Mouse (Mus musculus) heart, adult 11 months (tissue): ENCODE data around the gene Sesn1.
"Not testable (repeated sequence)": the region's sequence is repeated elsewhere in the genome, so short reads cannot be mapped to it uniquely, and the experiment has no call there.

Experiments
- DNase-seq: peaks from one replicate; pipeline ENCODE4 v3.0.0; 2022

The Sesn1 gene

GRCm38 (mm10) chr10:41809771-41810563 lies at the start of gene Sesn1, which contains the start of gene Cep57l1:
TSS of gene Sesn1 (plus strand) at chr10:41809935.
TSS of gene Cep57l1 (minus strand) at chr10:41809871.
- DNase-seq, result peak; percentile 99

DNA sequence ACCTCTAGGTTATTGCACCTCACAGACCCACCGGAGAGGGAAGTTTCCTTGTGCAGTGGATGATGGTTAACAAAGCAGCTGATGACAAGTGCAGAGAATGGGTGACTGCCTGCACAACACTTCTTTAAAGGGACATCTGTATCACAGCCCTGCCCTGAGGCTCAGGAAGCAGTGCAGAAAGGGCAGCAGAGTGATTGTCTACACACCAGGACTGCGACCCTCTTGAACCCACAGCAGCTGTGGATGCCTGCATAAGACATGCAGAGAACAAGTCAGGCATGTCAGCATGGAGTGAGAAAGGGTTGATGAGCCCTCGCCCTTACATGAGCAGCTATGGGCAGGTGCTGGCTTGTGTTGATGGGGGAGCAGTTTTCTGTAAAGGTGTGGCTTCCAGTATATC lies 48.9 kb upstream of the Sesn1 start:
- DNase-seq, result peak; percentile 42

DNA sequence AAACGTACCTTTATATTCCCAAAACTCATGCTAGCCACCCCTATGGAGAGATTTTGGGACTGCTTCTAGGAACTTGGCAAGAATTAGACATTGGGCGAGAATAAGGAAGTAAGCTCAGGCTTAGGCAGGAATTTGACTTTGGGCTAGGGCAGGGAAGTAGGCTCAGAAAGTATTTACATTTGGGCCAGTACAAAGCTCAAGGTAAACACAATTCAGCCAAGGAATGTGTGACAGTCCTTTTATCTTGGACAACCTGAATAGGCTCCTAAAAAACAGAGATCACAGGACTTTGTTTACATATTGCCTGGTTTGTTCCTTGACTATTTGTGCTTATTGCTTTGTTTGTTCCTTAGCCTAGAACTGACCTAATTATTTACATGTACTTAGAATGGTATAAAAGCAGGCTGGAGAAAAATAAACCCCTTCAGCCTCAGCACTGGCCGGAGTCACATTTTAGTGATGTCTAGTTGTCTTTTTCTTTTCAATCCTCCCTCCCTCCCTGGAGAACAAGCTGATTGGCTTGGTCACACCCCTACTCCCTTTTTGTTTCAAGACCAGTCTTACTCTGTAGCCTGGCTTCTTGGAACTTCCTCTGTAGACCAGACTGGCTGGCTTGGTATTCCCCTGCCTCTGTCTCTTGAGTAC lies 45.9 kb upstream of the Sesn1 start:
- DNase-seq, result peak; percentile 34

- peak; percentile 72 for DNase-seq
Observed at GRCm38 (mm10) chr10:41765586-41765985, 44.1 kb upstream of the Sesn1 start.

DNA sequence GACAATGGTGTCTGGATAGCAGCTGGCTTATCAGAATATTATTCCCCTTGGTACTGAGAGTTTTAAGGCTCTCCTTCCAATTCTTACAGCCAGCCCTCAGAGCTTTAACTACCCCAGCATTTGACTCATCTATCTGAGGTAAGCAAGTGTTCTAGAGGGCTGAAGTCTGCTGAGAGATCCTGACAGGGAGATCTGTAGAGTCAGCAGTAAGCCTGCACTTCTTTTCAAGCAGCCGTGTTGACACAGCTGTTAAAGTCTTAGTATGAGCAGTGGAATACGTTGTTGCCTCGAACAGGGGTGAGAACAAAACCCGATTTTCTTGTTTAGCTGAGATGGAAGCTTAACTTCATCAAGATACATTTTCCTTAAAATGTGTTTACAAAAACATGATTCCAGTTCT lies 43.5 kb upstream of the Sesn1 start:
- peak; percentile 2 for DNase-seq

DNA sequence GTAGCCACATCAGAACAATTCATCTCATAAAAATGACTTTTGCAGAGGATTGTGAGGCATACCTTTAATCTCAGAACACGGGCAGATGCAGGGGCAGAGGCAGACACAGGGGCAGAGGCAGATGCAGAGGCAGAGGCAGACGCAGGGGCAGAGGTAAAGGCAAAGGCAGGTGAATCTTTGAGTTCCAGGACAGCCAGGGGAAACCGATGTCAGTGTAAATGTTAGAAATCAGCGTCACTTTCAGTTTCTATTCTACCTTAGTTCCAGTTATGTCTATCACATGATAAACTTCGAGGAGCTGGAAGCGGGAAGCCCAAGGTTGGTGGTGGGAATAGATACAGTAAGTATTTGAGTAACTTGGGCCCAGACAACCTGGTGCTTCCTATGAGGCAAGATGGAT lies 42.5 kb upstream of the Sesn1 start:
- peak; percentile 68 for DNase-seq

- peak; percentile 42 for DNase-seq
Observed at GRCm38 (mm10) chr10:41792375-41792774, 17.4 kb upstream of the Sesn1 start.

DNA sequence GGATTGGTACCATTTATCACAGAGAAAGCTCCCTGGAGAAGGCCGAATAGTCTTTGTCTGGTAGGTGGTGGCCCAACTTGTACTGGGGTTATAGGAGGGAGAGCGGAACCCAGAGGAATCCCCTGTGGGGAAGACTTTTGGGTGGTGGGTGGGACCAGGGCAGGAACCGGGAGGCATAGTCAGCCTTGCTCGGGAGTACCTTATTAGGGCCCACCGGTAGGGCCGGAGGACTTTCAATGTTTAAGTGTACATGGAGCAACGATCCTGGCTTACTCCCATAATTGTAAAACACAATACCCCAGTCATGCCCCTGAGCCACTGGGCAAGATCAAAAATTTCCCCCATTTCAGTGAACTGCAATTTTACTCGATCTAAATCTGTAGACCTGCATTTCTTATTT lies 12.5 kb upstream of the Sesn1 start:
- peak; percentile 65 for DNase-seq

- no peak for DNase-seq
Observed at GRCm38 (mm10) chr10:41803467-41803866, 6.3 kb upstream of the Sesn1 start.

- DNase-seq, result peak; percentile 34
Observed at GRCm38 (mm10) chr10:41804711-41805110, 5.0 kb upstream of the Sesn1 start.

DNA sequence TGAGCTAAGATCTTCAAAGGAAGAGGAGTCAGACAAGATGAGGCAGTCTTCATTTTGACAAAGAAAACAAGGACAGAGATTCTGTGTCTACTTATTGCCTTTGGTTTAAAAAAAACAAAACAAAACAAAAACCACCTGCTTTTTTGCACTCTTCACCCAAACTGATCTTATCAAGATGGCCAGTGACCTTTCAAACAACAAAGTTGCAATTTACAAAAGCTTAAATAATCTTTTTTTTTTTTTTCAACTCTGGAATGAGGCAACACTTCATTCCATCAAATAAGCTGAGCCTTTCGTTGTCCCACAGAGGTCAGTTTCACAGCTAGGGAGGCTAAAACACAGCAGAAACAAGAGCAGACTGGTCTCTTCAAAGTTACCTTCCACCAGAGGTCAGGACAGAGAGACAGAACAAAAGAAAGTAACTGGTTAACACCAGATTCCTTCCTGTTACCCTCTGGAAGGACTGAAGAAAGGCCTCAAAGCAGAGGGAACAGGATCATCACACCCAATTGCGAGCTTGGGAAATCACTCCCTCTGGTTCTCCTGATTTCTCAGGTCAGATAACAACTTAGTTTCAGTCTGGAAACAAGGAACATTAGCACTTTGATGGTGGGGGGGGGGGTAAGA lies 3.9 kb upstream of the Sesn1 start:
- DNase-seq, result peak; percentile 54

DNA sequence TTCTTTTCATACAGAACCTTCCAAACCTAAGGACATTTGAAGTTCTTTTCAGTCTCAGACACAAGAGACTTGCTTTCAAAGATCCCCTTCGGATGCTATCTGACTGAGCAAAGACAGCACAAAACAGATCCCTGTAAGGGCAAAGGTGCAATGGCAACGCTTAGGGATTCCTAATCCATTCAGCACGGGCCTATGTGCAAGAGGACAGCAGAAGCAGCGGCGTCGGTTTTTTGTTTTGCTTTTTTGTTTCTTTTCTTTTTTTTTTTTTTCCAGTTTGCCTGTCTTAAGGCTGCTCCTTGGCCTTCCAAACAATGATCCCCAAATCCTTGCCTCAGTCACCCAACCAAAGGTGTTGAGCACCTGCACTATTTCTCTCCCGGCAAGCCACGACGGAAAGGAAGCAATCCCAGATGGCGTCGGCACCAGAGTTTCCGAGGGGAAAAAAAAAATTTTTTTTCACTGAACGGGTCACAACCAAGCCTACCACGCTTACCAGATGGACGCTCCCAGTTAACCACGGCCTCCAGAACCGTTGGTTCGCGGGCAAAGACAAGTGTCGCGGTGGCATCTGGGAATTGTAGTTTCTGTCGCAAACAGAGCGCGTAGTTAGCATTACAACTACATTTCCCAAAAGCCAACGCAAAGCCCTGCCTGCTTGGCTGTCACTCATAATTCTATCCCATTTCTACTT lies 510 bp upstream of the Sesn1 start:
- peak; percentile 99 for DNase-seq

GRCm38 (mm10) chr10:41810564-41811455 lies 1.1 kb downstream of the Sesn1 start:
- peak; percentile 87 for DNase-seq

- DNase-seq, result peak; percentile 62
Observed at GRCm38 (mm10) chr10:41812566-41812965, 2.8 kb downstream of the Sesn1 start.

DNA sequence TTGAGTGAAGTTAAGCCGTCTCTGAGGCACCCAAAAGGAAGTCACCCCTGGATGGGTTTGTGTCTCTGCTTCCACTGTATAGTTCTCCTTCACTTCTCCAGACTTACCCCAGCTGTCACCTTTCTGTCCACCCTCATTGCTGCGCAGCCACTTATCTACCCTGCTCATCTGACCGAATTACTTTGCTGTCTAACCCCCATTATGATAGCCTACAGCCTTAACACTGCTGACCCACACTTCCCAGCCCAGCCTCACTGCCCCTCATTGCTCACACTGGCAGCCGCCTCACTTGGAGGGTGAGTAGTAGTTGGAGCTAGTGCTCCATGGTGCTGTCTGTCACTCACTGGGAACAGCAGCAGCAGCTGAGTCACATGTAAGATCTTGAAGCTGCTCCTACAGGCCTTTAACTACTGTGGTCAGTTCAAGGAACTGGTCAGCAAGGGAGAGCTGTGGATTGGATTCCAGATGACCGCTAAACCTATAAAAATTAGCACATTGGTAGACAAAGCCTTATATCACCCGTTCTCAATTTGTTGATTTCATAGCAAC lies 4.6 kb downstream of the Sesn1 start:
- peak; percentile 89 for DNase-seq

GRCm38 (mm10) chr10:41816516-41816915 lies 6.8 kb downstream of the Sesn1 start:
- no peak for DNase-seq

GRCm38 (mm10) chr10:41818036-41818732 lies 8.4 kb downstream of the Sesn1 start:
- peak; percentile 74 for DNase-seq

DNA sequence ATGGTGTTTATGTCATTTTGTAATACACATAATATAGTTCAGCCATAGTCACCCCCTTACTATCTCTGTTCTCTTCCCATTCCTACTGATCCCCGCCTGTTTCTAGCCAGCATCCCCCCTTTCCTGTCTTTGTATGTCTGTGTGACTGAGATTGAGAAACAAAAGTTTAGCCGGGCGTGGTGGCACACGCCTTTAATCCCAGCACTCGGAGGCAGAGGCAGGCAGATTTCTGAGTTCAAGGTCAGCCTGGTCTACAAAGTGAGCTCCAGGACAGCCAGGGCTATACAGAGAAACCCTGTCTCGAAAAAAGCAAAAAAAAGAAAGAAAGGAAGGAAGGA lies 9.0 kb downstream of the Sesn1 start:
- not testable (repeated sequence) for DNase-seq

GRCm38 (mm10) chr10:41819307-41819706 lies 9.6 kb downstream of the Sesn1 start:
- DNase-seq, result peak; percentile 36

GRCm38 (mm10) chr10:41820401-41820800 lies 10.7 kb downstream of the Sesn1 start:
- peak; percentile 82 for DNase-seq

GRCm38 (mm10) chr10:41821171-41821570 lies 11.4 kb downstream of the Sesn1 start:
- DNase-seq, result peak; percentile 82
